Mouse (Mus musculus): ENCODE results near the gene Ppp1r9a.

Ppp1r9a gene

DNA sequence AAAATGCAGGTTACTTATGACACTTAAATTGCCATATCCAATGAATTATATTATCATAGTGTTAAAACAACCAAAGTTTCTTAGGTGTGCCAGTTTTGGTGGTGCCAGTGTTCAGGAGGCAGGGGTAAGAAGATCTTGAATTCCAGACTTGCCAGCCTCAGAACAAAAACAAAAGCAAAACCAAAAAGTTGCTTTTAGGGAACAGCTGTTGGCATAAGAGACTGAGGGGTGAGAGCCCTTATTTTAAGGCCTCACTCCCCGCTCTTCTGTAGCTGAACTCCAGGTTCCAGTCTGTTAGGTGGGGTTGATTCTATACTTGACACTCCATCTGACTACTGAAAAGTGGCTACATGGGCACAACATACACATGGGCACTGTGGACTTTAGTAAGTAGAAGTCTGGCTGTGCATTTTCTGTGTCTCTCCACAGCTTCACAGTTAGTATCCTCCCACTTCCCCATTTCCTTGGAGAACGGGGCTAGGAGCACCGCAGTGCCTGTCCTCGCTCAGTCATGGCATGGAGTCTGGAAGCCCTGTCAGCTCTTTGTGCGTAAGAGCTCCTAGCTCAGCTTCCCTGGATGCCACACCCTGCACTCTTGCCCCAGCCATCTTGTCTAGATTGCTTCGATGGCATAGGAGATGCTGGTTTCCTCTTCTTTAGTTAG is 103.7 kb downstream of the Ppp1r9a start:
- no peak for DNase-seq (ENCODE audit: low read depth, low spot score)

DNA sequence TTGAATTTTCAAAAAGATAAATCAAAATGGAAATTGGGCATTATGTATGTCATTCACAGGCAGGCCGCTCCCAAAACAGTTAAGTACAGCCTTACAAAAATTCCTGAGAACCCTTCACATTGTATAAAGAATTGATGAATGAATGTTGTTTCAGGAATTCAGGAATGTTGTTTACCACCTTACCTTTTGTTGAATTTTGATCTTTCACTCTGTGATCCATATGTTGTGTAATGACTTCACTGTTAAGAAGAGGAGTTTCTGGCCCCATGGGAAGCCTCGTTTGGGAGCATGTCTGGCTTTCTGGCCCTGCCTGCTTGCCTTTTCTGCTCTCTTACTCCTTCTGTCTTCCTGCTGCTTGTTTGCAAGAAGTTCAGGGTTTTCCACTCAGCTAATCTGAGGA is 105.4 kb downstream of the Ppp1r9a start:
- no peak for DNase-seq (ENCODE audit: low read depth, low spot score)

DNA sequence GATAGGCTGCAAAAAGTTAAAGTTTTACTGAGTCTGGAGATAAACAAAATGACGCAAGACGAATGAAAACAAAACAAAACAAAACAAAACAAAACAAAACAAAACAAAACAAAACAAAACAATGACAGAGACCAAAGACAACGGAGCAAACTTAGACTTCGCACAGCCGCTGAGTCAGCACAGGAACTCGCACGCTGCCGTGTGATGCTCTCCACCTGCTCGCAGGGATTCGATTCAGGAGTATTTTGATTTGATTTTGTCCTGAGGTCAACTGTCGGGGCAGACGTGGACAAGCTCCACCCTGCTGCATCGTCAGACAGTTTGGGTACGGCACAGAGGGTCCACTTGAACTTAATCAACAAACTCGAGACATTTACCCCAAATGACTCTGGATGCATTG is 105.9 kb downstream of the Ppp1r9a start:
- DNase-seq (ENCODE audit: low read depth, low spot score): no peak

DNA sequence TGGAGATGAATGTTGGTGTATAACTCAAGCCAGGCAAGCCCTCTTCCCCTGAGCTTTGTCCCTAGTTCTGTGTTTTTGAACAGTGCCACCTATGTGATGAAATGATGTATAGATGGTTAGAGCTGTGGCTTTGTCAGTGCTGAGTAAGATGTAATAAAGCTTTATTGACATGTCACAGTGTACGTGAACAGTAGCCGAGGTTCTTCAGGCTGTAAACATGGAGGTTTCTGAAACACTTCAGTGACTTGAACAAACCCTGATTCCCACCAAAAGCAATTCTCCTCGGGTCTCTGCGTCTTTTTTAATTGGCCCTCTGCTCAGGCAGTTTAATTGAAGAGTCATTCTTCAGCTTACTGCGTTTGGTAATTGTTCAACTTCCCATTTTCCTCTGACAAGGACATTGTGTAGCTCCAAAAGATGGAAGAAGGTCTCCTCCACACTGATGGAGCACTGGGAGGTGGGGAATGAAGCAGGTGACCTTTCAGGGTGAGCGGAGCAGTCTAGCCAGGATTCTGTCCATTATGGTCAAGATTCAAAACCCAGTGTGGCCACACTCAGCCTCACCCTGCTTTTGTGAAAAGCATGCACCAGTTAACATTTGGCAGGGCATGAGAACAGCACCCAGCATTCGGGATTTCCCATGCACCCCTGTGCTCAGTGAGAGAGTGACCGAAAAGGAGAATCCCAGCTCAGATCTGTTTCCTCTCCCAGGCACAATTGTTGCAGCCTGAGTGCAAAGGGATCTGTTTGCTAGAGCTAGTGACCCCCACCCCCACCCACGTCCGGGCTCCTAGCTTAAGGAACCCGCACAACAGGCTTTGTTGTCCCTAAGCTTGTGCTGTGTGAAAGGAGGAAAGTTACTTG is 108.1 kb downstream of the Ppp1r9a start:
- DNase-seq (ENCODE audit: low read depth, low spot score): no peak

DNA sequence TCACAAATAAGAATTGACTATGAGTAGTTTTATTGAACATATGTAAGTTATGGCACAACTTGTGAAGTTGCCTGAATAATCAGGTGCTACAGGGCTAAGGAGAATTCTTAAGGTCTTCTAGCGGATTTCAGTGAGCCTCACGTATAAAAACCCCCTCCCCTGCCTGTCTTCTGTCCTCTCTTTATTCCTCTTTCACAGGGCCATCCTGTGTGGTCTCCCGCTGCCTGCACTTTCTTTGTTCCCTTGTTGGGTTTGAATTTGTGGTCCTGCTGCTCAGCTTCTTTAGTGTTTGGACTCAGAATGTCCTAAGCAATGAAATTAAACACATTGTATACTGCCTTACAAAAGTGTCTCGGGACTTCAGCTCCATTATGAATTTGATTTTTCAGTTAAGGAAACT is 110.1 kb downstream of the Ppp1r9a start:
- DNase-seq (ENCODE audit: low read depth, low spot score): no peak

DNA sequence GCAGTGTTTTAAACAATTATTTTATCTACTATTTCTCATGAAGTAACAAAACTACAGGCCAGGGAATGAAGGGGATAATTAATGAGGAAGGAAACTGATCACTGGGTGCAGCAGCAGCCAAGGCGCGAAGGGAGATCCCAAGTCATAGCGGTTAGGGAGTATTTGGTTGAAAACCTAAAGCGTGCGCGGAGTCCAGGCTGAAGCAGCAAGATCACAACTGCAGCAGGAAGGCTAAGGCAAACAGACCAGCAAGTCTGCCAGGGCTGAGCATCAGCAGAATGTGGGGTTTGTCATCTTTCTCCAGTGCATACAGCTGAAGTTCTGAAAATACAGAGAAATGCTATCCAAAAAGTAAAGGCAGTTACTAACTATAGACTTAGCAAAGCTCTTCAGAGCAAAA is 111.8 kb downstream of the Ppp1r9a start:
- DNase-seq (ENCODE audit: low read depth, low spot score): no peak

DNA sequence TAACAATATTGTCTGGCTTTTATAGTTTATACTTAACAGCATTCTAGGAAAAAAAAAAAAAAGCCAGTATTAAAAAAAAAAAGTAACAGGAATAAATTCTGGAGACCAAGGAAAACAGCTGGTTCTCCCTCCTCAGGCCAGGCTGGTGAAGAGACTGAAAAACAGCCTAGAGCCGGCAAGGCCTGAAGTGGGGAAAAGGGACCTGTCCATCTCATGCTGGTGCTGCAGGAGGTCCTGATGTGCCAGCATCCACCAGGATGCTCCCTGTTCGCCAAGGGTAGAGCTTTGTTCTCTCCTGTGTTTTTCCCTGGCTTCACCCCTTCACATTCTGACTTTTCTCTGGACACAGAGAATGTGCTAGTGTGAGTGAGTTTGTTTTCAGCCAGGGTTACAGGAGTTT is 112.5 kb downstream of the Ppp1r9a start:
- no peak for DNase-seq (ENCODE audit: low read depth, low spot score)

DNA sequence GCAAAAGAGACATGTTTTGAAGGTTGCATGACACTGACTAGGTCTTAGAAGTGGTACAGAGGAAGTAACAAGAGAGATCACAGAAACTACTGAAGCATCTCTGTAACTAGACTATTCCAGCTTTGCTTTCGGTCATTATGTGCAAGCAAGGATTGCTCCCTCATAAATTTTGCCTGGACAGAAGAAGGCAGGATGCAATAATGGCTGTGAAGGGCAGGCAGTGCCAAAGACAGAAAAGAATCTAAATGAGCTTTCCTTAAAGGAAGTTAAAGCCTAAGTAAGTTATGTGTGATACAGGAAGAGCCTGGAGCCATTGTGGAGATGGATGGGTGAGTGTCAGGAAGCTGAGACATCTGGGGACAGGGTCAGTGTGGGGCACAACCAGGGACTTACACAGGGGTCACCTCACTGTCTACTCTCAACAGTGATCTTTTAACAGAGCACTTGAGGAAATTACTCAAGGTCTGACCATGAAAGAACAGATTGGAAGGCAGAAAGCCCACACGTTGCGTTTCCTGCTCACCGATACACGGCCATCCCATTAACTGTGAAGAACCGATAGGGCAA is 115.3 kb downstream of the Ppp1r9a start:
- no peak for DNase-seq (ENCODE audit: low read depth, low spot score)

DNA sequence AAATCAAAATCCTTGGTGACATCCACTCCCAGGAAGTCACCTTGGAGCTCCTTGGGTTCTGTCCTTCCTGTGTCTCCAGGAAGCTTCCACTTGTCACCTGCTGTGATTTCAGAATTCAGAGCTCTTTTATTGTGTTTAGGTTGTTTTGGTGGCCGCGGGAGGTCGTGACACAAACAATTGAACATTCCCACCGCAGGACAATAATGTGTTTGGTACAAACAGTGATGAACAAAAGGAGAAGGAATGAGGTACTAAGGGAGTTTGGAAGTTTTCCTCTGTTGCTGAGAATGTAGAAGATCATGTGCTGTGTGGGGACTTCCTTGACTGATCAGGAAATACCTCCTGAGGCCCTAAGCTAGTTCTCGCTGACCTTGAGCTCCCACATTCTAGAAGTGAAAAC is 116.5 kb downstream of the Ppp1r9a start:
- no peak for DNase-seq (ENCODE audit: low read depth, low spot score)

DNA sequence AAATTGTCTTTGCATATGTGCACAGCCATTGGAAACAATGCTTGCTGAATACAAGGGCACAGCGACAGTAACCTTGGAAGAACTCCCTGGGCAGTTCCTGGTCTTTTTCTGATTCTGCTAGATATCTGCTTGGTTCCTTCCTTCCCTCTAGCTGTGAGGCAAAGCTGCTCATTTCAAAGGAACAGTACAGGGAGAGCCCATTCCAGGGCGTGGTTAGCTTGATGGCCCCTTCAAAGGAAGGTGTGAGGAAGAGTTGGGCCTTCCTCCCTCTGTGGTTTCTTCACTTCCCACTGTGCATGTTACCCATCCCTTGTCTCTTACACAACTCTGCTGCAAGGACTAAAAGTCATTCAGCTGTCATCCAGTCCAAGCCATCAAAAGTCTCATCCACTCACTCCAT is 117.3 kb downstream of the Ppp1r9a start:
- no peak for DNase-seq (ENCODE audit: low read depth, low spot score)

DNA sequence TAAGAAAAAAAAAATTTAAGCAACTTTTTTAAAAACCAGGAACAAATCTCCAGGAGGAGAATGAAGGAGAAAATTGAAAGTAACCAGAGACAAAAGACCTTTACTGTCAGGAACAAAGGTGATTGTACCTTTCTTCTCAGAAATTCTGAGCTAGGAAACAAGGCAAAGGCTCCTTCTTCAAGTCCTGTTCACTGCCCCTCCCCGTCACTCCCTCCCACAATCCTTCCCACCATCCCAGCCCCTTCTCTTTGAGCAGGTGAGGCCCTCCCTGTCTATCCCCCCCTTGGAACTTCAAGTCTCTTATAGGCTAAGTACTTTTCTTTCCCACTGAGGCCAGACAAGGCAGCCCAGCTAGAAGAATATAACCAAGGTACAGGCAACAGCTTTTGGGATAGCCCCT is 117.8 kb downstream of the Ppp1r9a start:
- DNase-seq (ENCODE audit: low read depth, low spot score): no peak

DNA sequence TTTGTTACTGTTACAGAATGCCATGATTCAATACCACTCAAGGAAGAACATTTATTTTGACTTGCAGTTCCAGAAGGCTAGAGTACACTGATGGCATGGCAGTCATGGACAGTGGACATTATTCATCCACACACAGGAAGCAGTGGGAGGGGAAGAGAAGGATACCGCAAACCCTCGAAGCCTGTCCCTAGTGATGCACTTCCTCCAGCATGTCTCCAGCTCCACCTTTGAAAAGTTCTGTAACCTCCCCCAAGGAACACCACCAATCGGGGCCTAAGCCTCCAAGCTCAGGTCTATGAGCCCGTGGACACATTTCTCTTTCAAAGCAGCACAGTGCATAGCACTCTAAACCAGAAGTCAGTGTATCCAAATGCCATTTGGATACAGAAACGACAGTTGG is 120.0 kb downstream of the Ppp1r9a start:
- no peak for DNase-seq (ENCODE audit: low read depth, low spot score)

DNA sequence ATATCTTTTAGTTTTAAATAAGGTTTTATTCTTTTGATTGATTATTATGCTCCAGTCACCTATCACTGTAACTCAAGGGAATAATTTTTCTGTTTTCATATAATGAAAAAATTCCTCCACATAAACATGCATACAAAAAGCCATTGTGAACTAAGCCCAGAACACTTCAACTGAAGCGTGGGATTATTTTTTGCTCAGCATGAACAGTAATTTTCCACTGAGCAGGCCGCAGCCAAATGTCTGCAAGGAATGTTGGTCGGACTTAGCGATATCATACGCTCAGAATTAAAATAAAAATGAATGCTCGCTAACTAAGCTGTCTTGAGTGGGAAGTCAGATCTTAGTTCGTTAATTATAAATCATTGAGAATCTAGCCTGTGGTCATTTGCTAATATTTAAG is 122.2 kb downstream of the Ppp1r9a start:
- DNase-seq (ENCODE audit: low read depth, low spot score): no peak

DNA sequence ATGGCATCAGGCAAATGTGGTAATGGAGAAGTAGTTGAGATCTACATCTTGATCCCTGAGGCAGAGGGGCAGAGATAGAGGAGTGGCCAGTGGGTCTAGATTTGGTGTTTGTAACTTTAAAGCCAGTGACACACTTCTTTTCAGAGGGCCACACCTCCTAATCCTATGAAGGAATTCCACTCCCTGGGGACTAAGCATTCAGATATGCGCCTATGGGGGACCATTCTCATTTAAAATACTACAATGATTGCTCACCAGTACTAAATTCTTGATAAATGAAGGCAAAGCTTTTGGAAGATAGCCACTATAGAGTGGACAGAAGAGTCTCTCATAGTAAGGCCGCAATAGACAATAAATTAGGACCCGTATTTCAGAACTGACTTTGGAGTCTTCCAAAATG is 124.1 kb downstream of the Ppp1r9a start:
- no peak for DNase-seq (ENCODE audit: low read depth, low spot score)

DNA sequence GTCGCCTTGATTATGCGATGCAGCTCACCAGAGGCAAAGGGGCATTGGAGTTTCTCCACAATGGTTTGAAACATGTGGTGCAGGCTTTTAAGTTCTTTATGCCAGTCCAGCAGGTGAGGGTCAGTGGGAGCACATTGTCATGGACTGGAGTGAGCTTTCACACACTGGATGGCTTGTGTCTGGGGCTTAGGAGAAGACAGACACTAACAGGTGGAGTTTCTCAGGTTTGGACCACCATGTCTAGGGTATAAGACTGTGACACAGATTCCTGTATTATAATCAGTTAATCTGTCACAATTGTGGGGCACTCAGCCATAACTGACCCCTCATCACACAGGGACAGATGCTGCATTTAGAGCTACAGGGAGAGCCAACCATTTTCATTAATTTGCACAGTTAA is 124.5 kb downstream of the Ppp1r9a start:
- DNase-seq (ENCODE audit: low read depth, low spot score): no peak

DNA sequence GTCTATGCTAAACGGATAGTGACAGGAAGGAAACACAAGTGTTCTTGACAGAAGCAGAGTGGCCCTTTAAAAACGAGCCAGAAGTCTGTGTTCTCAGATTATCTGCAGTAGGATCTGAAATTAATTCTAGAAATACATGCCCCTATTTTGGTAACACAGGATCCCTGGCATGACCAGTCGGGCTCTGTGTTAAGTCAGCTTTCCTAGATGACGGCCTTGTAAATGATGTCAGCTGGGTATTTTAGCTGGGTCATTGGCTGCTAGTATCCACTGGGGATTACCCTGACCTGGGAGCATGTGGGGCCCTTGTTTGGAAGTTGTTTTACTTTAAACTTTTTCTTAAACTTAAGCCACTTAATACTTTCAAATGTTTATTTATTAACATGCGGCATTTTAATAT is 125.1 kb downstream of the Ppp1r9a start:
- peak; percentile 14 for DNase-seq (ENCODE audit: low read depth, low spot score)

DNA sequence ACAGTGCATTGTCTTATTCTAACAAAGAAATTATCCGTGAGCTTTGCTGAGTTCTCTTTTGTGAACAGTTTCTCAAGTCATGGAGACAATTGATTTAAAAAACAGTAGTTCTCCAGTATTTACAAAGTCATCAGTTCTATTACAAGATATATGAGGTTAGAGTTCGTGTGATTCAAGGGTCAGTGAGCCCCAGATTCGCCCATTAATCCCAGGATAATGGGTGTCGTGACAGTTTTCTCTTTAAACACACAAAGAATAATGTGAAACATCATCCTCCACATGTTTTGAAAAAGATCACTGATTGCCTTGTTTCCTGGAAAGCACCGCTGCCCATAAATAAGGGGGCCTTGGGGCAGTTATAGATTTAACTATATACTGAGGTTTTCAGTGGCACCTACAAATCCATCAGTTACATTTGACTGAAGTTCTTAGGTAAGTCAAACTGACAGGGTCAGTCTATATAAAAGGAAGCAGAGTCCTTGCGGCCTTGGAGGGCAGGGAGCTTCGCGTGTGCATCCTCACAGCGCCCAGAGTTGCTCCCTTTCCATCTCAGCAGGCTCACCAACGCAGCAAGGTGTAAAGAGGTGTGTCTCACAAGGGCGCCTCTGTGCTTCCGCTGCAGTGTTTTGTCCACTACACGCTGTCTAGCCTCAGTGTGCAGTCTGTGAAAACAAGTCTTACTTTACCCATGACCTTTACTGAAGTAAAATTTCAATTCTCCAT is 126.6 kb downstream of the Ppp1r9a start:
- no peak for DNase-seq (ENCODE audit: low read depth, low spot score)

DNA sequence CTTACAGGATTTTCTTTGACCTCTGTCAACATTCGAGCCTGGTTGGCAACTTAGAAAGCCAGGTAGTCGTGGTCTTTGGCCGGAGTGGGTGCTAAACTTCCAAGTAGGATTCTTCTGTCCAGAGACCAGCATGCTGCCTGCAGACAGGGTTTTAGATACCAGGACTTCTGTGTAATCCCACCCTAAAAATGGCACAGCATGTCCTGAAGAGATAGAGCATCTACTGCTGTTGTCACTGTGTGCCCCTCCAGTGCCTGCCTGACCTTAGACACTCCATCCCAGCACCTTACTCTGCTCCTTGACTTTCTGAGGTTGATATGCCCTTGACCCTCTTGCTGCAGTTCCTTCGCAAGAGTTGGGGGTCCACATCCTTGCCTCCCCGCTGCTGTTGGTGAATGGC is 127.2 kb downstream of the Ppp1r9a start:
- DNase-seq (ENCODE audit: low read depth, low spot score): no peak

DNA sequence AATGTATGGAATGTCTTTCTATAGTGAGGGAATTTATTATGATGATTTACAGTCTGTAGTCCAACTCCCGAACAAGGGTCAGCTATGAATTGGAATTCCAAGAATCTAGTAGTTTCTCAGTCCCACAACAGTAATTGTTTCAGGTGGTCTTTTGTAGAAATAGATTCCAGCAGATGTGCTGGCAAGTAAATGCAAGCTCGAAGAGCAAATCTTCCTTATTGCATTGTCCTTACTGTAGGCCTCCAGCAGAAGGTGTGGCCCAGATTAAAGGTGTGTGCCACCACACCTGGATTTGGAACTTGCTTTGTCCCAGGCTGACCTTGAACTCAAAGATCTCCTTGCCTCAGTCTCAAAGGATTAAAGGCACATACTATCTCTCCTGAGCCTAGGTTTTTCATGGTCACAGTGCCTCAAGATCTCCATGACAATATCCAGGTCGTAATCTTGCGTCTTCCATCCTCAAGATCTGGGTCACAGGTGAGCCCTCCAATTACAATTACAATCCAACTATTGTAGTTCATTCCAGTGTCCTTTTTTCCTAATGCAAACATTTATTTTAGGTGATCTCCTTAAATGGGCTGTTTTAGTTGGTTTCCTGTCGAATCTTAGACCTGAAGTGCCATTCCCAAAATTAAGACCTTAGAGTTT is 130.4 kb downstream of the Ppp1r9a start:
- no peak for DNase-seq (ENCODE audit: low read depth, low spot score)

DNA sequence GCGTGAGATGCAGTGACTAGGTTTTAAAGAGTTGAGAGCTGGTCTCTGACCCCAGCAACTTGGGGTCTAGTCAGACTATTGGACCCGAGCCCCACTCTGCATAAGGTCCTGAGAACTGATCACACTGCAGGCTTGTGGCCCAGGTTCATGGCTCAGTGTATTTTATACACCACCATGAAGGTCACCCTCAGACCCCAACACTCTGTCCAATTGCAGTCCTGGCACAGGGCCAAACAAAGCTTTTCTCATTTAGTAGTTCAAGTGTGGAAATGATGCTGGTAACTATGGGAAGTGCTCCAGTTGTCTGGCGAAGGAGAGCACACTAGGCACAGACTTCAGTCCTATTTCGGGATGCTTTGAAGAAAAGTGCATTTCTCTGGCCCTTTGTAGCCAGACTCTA is 134.5 kb downstream of the Ppp1r9a start:
- DNase-seq (ENCODE audit: low read depth, low spot score): no peak

DNA sequence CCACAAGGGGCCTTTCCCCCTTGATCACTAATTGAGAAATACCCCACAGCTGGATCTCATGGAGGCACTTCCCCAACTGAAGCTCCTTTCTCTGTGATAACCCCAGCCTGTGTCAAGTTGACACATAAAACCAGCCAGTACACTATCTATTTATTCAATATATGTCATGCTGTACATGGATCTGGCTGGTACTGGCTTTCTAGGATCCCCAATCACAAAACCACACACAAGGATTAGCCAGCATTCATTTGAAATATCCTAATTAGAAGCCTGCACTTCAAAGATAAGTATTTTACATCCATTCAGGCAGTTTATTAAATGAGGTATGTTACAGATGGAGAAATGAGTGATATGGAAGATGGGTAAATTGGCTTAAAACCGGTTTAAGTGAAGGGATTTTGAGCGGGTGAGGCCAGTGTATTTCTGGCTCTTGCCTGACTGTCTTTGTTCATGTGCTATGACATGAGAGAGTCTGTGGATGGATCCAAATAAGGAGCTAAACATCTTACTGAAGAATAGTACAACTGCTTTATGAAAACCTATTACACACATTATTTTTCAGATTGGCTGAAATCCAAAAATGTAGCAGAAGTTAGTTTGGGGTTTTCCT is 135.5 kb downstream of the Ppp1r9a start:
- DNase-seq (ENCODE audit: low read depth, low spot score): no peak

All from skeletal muscle tissue, adult 2 months (tissue).